Mouse (Mus musculus): ENCODE data around the gene Irf7.
A peak's percentile ranks its signal among the peaks of the same experiment; 100 is the strongest.

Irf7 gene

DNA sequence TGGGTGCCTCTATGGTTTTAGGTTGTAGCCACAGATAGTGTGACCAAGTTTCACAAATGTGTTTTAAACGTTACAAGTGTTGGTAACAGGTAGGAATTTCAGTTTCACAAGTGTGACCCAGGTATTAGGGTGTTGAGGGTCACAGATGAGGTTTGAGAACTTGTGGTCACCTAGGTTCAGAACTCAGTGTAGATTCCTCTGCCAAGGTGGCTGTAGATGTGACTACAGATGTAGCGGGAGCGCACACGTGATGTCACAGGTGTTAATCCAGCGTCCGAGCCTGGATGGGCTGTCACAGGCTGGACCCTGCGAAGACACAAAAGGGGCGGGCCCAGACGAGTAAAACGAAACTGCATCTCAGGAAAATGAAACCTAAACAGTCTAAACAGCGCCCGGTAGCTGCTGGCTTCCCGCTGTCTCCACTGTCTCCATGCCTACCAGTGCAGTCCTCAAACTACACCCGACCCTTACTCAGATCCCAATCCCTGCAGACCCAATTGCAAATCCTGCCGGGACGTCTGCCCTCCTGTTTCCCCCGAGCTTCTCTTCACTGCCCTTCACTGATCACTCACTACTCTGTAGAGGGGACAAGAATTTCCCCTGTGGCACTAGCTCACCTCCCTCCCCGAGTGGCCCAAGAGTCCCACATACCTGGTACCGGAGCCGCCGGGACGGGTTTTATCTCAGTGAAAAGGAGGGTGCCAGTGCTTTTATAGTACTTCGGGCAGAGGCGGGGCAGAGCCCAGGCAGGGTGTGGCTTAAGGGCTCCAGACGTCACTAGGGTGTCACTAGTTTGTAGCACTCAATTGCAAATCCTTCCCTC, at the start of gene Irf7:
Gene Irf7 (minus strand): TSS at position 743 of the 823 bp plus-strand sequence.
- peak; percentile 84 for DNase-seq (ENCODE audit: low spot score)

GRCm38 (mm10) chr7:141315974-141316373, 49.7 kb upstream of the Irf7 start:
- peak; percentile 35 for DNase-seq (ENCODE audit: low spot score)

DNA sequence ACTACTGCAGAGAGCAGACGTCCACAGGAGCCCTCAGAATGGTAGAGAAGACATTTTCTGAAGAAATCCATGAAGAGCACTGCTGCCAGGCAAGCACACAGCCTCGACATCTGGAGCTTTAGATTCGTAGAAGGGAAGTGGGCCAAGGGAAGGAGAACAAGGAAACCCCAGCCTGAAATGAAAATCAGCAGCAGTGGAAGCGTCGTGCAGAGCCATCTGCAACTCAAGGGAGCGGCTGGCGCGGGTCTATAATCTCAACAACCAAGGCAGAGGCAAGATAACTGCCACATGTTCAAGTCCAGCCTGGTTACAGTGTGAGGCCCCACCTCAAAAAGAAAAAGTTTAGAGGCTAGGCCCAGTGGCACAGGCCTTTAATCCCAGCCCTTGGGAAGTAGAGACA, 48.8 kb upstream of the Irf7 start:
- DNase-seq (ENCODE audit: low spot score) = no peak

- no peak for DNase-seq (ENCODE audit: low spot score)
These were observed 48.1 kb upstream of the Irf7 start for GRCm38 (mm10) chr7:141314416-141314815.

GRCm38 (mm10) chr7:141304537-141304936, 38.3 kb upstream of the Irf7 start:
- DNase-seq (ENCODE audit: low spot score) = no peak

DNA sequence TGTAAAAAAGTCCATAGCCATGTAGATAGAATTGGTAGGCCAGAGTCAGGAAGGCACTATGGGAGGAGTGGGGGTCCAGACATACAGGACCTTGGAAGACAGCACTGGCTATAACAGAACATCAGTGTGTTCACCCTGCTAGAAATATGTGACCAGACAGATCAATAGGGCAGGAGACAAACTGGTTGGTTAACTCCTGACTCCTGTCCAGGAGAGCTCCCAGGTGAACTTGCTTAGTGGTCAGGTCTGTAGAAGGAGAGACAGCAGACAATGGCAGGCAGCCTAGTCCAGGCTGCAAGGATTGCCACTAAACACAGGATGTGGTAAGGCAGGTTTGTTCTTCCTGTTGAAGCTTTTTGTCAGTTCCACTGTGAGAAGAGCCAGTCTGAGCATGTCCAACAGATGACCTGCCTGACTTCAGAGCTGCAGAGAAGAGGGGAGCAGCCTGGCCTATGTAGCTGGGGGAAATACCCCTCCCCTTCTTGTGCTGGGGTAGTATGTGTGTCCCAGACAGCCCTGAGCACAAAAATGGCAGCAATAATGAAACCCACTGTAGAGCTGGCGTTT, 36.5 kb upstream of the Irf7 start:
- DNase-seq (ENCODE audit: low spot score) = no peak

DNA sequence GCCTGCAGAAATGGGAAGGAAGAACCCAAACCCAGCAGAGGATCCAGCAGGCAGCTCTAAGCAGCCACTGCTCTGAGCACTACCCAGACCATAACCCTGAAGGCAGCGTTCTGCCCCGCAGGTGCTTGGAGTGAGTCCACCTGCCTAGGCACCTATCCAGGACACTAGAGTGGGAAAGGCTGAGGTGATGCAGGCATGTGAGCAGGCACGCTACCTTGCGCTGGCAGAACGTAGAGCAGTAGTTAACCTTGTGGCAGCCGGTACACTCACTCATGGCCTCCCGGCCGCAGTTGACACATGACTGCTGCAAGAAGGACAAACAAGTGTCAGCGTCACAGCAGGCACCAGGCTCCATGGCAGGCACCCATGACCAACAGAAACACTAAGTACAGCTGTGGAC, 35.1 kb upstream of the Irf7 start:
- DNase-seq (ENCODE audit: low spot score) = no peak

DNA sequence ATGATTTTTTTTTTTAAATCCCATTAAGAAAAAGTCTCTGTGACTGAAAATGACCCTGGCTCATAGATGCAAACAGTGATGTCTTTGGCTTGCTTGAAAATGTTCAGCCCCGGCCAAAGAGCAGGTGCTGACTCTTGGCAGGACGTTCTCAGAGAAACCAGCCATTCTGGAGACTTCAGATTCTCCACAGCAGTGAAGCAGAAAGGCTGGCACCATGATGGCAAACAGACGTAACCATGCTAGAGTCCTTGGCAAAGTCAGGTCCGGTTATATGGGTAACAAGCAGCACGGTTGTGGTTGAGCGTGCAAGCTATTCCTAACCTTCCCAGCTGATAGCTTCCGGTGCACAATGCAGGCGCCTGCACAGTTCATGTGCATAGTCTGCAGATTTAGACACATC, 32.9 kb upstream of the Irf7 start:
- no peak for DNase-seq (ENCODE audit: low spot score)

- no peak for DNase-seq (ENCODE audit: low spot score)
These were observed 31.8 kb upstream of the Irf7 start for GRCm38 (mm10) chr7:141297926-141298650.

DNA sequence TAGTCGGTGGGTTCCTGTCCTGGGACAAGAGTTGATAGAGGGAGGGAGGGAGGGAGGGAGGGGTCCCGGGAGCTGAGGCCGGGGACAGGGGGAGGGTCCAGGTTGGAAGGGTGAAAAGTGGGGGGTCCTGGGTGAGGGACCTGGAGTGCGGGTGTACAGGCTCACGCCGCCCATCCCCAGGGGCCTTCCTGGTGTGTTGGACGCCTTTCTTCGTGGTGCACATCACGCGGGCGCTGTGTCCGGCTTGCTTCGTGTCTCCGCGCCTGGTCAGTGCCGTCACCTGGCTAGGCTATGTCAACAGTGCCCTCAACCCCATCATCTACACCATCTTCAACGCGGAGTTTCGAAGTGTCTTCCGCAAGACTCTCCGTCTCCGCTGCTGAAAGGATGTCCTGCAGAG, 28.2 kb upstream of the Irf7 start:
- no peak for DNase-seq (ENCODE audit: low spot score)

GRCm38 (mm10) chr7:141293852-141294471, 27.7 kb upstream of the Irf7 start:
- no peak for DNase-seq (ENCODE audit: low spot score)

DNA sequence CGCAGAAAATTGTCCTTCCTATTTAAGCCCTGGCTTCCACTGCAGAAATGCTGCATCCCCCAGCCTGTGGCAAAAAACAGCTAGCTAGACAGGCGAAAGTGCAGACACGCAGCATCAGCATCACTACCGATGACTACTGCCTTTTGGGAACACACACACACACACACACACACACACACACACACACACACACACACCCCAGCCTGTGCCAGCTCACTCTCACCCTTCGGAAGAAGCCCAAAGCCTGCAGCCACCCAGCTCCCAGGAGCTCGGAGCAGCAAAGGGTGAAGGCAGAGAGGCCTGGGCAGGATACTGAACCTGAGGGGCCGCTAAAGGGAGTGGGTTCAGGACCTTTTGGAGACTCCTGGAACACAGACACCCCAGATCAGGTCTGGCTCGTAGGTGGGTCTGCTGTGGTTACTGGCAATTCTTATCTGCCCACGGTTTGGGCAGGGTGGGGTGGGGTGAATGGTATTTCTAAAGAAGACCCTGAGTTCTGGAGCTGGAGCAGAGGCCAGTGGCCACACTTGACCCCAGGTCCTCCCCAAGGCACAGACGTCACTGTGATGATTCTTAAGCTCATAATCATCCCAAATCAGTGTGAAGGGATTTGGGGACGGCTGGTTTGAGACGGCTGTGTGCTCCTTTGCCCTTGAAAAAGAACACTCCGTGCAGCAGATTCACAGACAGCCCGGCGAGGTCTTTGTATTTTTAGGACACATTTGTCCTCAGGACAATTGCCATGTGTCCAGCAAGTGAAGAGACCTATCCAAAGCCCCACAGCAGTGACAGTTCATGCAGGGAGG, 26.5 kb upstream of the Irf7 start:
- DNase-seq (ENCODE audit: low spot score) = no peak

DNA sequence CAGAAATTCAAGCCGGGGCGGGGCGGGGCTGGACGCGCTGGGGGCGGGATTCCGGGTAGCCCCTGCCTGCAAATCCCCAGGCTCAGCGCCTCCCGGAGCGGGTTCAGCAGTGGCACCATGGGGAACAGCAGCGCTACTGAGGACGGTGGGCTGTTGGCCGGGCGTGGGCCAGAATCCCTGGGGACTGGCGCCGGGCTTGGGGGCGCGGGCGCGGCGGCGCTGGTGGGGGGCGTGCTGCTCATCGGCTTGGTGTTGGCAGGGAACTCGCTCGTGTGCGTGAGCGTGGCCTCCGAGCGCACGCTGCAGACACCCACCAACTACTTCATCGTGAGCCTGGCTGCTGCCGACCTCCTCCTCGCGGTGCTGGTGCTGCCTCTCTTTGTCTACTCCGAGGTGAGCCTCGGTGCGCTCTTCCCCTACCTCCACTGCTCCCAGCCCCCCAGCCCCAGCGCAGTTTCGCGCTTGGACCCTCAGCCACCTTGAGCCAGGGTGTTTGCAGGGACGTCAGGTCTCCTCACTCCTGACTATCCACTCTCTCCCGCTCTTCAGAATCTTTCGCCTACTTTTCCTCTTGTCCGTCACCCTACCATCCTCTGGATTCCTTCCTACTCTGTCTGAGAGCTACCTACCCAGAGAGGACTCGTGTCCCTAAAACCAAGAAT, 25.8 kb upstream of the Irf7 start, which contains the start of gene Drd4:
Gene Drd4 (plus strand): TSS at position 86 of the 662 bp plus-strand sequence.
- DNase-seq (ENCODE audit: low spot score) = no peak

GRCm38 (mm10) chr7:141288042-141288441, 21.8 kb upstream of the Irf7 start:
- no peak for DNase-seq (ENCODE audit: low spot score)

GRCm38 (mm10) chr7:141282756-141283155, 16.5 kb upstream of the Irf7 start:
- no peak for DNase-seq (ENCODE audit: low spot score)

- DNase-seq (ENCODE audit: low spot score) = no peak
These were observed 15.2 kb upstream of the Irf7 start for GRCm38 (mm10) chr7:141281442-141281841.

GRCm38 (mm10) chr7:141278766-141279590, 12.7 kb upstream of the Irf7 start, which contains the start of gene Sct:
Gene Sct (minus strand): TSS chr7:141279133.
- no peak for DNase-seq (ENCODE audit: low spot score)

GRCm38 (mm10) chr7:141277701-141278678, 11.7 kb upstream of the Irf7 start:
- no peak for DNase-seq (ENCODE audit: low spot score)

DNA sequence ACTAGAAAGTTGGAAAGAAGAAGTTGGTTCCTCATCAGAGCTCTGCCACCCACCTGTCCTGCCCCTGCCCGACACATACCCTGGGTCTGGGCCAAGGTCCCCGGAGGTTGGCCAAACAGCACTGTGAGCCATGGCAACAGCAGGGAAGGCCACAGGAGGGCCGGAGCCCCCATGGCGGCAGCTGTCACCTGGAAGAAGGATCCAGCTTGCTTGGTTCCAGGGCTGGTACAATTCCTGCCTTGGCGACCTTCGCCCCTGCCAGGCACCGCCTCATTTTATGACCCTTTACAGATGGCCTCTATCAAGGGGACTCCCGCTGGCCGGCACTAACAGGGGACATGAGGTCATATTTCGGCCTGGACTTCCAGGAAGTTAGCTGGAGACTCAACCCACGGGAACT, 10.3 kb upstream of the Irf7 start, which contains the start of gene Cdhr5:
Gene Cdhr5 (minus strand): TSS at position 241 of the 400 bp plus-strand sequence.
- DNase-seq (ENCODE audit: low spot score) = no peak
